ENCODE assay signal across 11 mouse cellular contexts in the genomic region with DNA sequence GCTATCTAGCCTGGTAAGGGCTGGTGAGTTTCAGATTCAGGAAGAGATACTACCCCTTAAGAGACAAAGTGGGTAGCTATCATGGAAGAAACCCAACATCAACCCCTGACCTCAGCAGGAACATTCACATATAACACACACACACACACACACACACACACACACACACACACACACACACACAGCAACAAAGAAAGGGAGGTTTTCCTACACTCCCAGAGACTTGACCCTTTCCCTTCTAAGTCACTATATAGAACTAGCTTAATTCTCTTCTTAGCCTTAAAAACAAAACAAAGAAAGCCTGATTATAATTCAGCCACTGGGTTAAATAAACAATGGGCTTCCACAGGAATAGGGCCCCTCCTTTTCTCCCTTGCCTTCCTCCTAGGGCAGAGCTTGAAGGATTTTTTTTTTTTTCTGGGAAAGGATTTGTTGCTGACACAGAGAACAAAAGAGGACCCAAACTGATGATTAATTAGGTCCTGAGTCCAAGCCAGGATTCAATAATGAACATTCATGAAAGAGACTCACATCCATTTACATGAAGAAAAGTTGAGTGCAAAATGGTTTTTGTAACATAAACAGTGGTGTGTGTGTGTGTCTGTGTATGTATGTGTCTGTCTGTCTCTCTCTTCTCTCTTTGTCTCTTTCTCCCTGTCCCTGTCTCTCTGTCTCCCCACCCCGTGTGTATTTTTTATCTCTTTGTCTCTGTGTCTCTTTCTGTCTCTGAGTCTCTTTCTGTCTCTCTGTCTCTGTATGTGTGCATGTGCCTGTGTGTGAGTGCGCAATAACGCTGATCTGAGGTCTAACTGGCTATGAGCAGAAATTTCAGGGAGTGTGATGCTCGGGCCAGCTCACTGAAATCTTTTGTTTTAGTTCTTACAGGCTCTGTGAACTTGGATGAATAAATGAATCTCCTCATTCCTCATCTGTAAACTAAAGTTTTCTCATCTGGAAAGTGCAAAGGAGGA.
DNase-seq lines count a peak whose midpoint lies in the region; ATAC-seq and TF ChIP-seq lines count a peak whose summit lies in the region.
"Had no signal": no experiment of that assay in that cellular context is flagged by ENCODE, and none has a peak within 500 bp of the region (broad histone marks: within the 10 kb centered on the region; RNA-seq: fewer than 3 reads in every experiment).

No protein-coding gene starts in this region.

- H3K4me1 ChIP-seq in heart, embryonic 15.5 days (replicated peaks), result 0 out of 2 replicates have a peak, but pooled peaks cover 2% of the 10 kb centered on the region
- H3K4me1 ChIP-seq in hindbrain, embryonic 14.5 days (replicated peaks; ENCODE audit: control insufficient read depth, insufficient read depth, low read length), result 0 out of 2 replicates have a peak, but pooled peaks cover 4% of the 10 kb centered on the region
- H3K4me1 ChIP-seq in thymus, adult 2 months (replicated peaks; ENCODE audit: control insufficient read depth, insufficient read depth, low read length), result no peaks in the 10 kb centered on the region

- no peak overlapping the region for H3K9ac ChIP-seq in heart, embryonic 15.5 days
- H3K9ac ChIP-seq in hindbrain, embryonic 14.5 days, result no peak overlapping the region
- H3K9ac ChIP-seq: neural tube, embryonic 13.5 days had no signal

- H3K27ac ChIP-seq in heart, embryonic 15.5 days, result 0 out of 2 replicates have a peak overlapping the region, but pooled peaks have one; percentile 9
- H3K27ac ChIP-seq in hindbrain, embryonic 14.5 days, result peak overlapping the region; percentile 51
- no peak overlapping the region for H3K27ac ChIP-seq in thymus, adult 2 months (ENCODE audit: control insufficient read depth, insufficient read depth, low read length)
- H3K27ac ChIP-seq: neural tube, embryonic 13.5 days had no signal

- TF ChIP-seq CTCF in thymus, adult 2 months (IDR thresholded peaks at IDR 0.05; ENCODE audit: borderline replicate concordance, control insufficient read depth, extremely low read depth, insufficient read depth, low read length, poor library complexity), result no peak

- H3K27me3 ChIP-seq in heart, embryonic 15.5 days, result no peaks in the 10 kb centered on the region
- no peaks in the 10 kb centered on the region for H3K27me3 ChIP-seq in hindbrain, embryonic 14.5 days (ENCODE audit: control insufficient read depth, insufficient read depth, low read length)
- no peaks in the 10 kb centered on the region for H3K27me3 ChIP-seq in thymus, adult 2 months (ENCODE audit: control insufficient read depth, insufficient read depth, low read length)
- H3K27me3 ChIP-seq: neural tube, embryonic 13.5 days had no signal

- no peak for DNase-seq in heart, adult 9 months (ENCODE audit: low spot score in 2 of 2)
- DNase-seq in embryo, embryonic 9.5 days (ENCODE audit: extremely low spot score), result peak; percentile 7
- peak; percentile 72 for DNase-seq in hindbrain, embryonic 14.5 days (ENCODE audit: low spot score)
- peak; percentile 49 for DNase-seq in lung, postnatal 36 days
- no peak for DNase-seq in thymus, adult 2 months
- no peak for DNase-seq in spleen, adult 12 weeks (ENCODE audit: low spot score)
- no peak for DNase-seq in ovary, postnatal 14 days (ENCODE audit: low spot score)
- DNase-seq: cerebellum, adult 9-11 months had no signal

- H3K4me2 ChIP-seq in heart, embryonic 15.5 days, result no peak overlapping the region
- no peak overlapping the region for H3K4me2 ChIP-seq in hindbrain, embryonic 14.5 days (replicated peaks)
- H3K4me2 ChIP-seq: neural tube, embryonic 13.5 days had no signal

- H3K4me3 ChIP-seq in heart, embryonic 15.5 days, result no peak overlapping the region
- H3K4me3 ChIP-seq in hindbrain, embryonic 14.5 days (replicated peaks; ENCODE audit: low read length), result no peak overlapping the region
- no peak overlapping the region for H3K4me3 ChIP-seq in thymus, adult 2 months (ENCODE audit: control insufficient read depth, insufficient read depth, low read length)
- H3K4me3 ChIP-seq: erythroblast, embryonic 14.5 days; neural tube, embryonic 13.5 days had no signal

- peak; percentile 39; the same call in 1 of the 2 replicates for ATAC-seq in heart, embryonic 15.5 days (replicated peaks; ENCODE audit: insufficient number of reproducible peaks, insufficient read depth, low FRiP score, low read depth)
- ATAC-seq in hindbrain, embryonic 14.5 days (ENCODE audit: low FRiP score), result peak; percentile 65; the same call in 1 of the 2 replicates

- TF ChIP-seq POLR2A in thymus, adult 2 months (IDR thresholded peaks at IDR 0.05; ENCODE audit: control insufficient read depth, extremely low read depth, insufficient read depth, low read length, poor library complexity), result no peak

- no peaks in the 10 kb centered on the region for H3K9me3 ChIP-seq in heart, embryonic 15.5 days (replicated peaks)
- no peaks in the 10 kb centered on the region for H3K9me3 ChIP-seq in hindbrain, embryonic 14.5 days (ENCODE audit: control insufficient read depth, low read length)
- H3K9me3 ChIP-seq: neural tube, embryonic 13.5 days had no signal

- H3K36me3 ChIP-seq in heart, embryonic 15.5 days, result no peaks in the 10 kb centered on the region
- no peaks in the 10 kb centered on the region for H3K36me3 ChIP-seq in hindbrain, embryonic 14.5 days (replicated peaks; ENCODE audit: control insufficient read depth, insufficient read depth)
- no peaks in the 10 kb centered on the region for H3K36me3 ChIP-seq in thymus, adult 2 months (ENCODE audit: control insufficient read depth, insufficient read depth, low read length)
- H3K36me3 ChIP-seq: neural tube, embryonic 13.5 days had no signal

- 75% methylated on average over 4 of the region's 4 CpGs for WGBS in heart, embryonic 15.5 days
- 55% methylated on average over 4 of the region's 4 CpGs for WGBS in hindbrain, embryonic 14.5 days
- WGBS in thymus, adult 2 months, result 77% methylated on average over 4 of the region's 4 CpGs

Comparison
In these comparisons a context has a peak if more than half of its experiments do, and no peak if none do; other contexts are left out.
1. DNase-seq: peak in embryo, embryonic 9.5 days (single experiment), hindbrain, embryonic 14.5 days (single experiment) and lung, postnatal 36 days (single experiment); none in heart, adult 9 months (0 of 2), thymus, adult 2 months (single experiment), spleen, adult 12 weeks (single experiment) and ovary, postnatal 14 days (single experiment).